Mouse (Mus musculus) layer of hippocampus, adult 2 months (tissue): ENCODE data around the gene Nqo2. TPM values are rescaled to one million over a fixed set of nuclear protein-coding genes. Genes with fewer than 3 reads are reported as not detected.
"Not testable (repeated sequence)": the region's sequence is repeated elsewhere in the genome, so short reads cannot be mapped to it uniquely, and the experiment has no call there.

Source experiments
- DNase-seq, 2 experiments: peaks; one replicate each; pipeline ENCODE4 v3.0.0; 2022; ENCODE audit warnings: low spot score in 2 of 2
- H3K27ac ChIP-seq: fragments of 200-600 bp; 2 replicates; pipeline ENCODE4 v1.8.1; 2022
- H3K4me3 ChIP-seq: fragments of 200-600 bp; 2 replicates; pipeline ENCODE4 v1.8.1; 2022; ENCODE audit warnings: mild to moderate bottlenecking
- CTCF ChIP-seq: fragments of 200-600 bp; conservative IDR thresholded peaks from 2 replicates; pipeline ENCODE4 v1.8.1; 2022; ENCODE audit warnings: antibody characterized with exemption, mild to moderate bottlenecking, moderate library complexity
- long read RNA-seq, 2 experiments: library from polyadenylated mRNA; stranded (forward); transcript quantifications; one replicate each; pipeline ENCODE4 v2.0.0; 2021; ENCODE audit warnings: borderline mapping rate in 2 of 2
- total RNA-seq, 2 experiments: library from RNA; stranded (reverse); gene quantifications; 2 replicates each; pipeline ENCODE4 v1.2.3; 2021

Gene Nqo2
- 1 to 10 TPM; 7.5 to 9.1 TPM for total RNA-seq
- long read RNA-seq, experiment 1, partial matches to known transcripts, result 0 of 6 reads
- long read RNA-seq, experiment 1, other reads (novel, unspliced or antisense), result 2 of 6 reads
- long read RNA-seq, experiment 2, transcript Nqo2-202 (7 exons, 3,842 nt), result major isoform, 6 of 12 reads
- long read RNA-seq, experiment 2, partial matches to known transcripts, result 0 of 12 reads
- long read RNA-seq, experiment 2, other reads (novel, unspliced or antisense), result 3 of 12 reads

GRCm38 (mm10) chr13:33964206-33965046 lies at the start of gene Nqo2:
Gene Nqo2, plus strand, starts transcription at chr13:33964687.
- Histone ChIP-seq H3K4me3 (peak within 1 kb of the TSS; percentile 63), H3K27ac (peak within 1 kb of the TSS; percentile 90)
- peak; percentile 42 to 51 for DNase-seq
- peak; percentile 55 for TF ChIP-seq CTCF

GRCm38 (mm10) chr13:33921041-33921440 lies 43.4 kb upstream of the Nqo2 start:
- Histone ChIP-seq H3K27ac (no peak overlapping the region), H3K4me3 (no peak overlapping the region)
- DNase-seq, result no peak
- TF ChIP-seq CTCF, result no peak

- H3K4me3 ChIP-seq, result no peak overlapping the region
- no peak for DNase-seq
- no peak overlapping the region for H3K27ac ChIP-seq
- no peak for TF ChIP-seq CTCF
Measured at GRCm38 (mm10) chr13:33921699-33922098, 42.8 kb upstream of the Nqo2 start.

GRCm38 (mm10) chr13:33930281-33930680 lies 34.2 kb upstream of the Nqo2 start:
- no peak for DNase-seq
- TF ChIP-seq CTCF, result no peak
- no peak overlapping the region for H3K27ac ChIP-seq
- no peak overlapping the region for H3K4me3 ChIP-seq

GRCm38 (mm10) chr13:33930912-33931311 lies 33.6 kb upstream of the Nqo2 start:
- no peak overlapping the region for H3K4me3 ChIP-seq
- no peak for DNase-seq
- no peak for TF ChIP-seq CTCF
- H3K27ac ChIP-seq, result no peak overlapping the region

GRCm38 (mm10) chr13:33934743-33935142 lies 29.7 kb upstream of the Nqo2 start:
- TF ChIP-seq CTCF, result no peak
- DNase-seq, result no peak
- Histone ChIP-seq H3K27ac (no peak overlapping the region; the same call in 1 of the 2 replicates), H3K4me3 (peak overlapping the region; percentile 82)

GRCm38 (mm10) chr13:33935465-33936181 lies 28.9 kb upstream of the Nqo2 start:
- H3K27ac ChIP-seq, result peak overlapping the region; percentile 93
- no peak for TF ChIP-seq CTCF
- peak overlapping the region; percentile 82 for H3K4me3 ChIP-seq
- peak; percentile 10 to 59 for DNase-seq

- no peak for TF ChIP-seq CTCF
- no peak overlapping the region for H3K27ac ChIP-seq
- no peak for DNase-seq
- no peak overlapping the region for H3K4me3 ChIP-seq
Measured at GRCm38 (mm10) chr13:33937151-33937550, 27.3 kb upstream of the Nqo2 start.

GRCm38 (mm10) chr13:33937587-33937986 lies 26.9 kb upstream of the Nqo2 start:
- not testable (repeated sequence) for DNase-seq, H3K4me3 ChIP-seq, H3K27ac ChIP-seq

- no peak for DNase-seq
- no peak for TF ChIP-seq CTCF
- no peak overlapping the region for H3K27ac ChIP-seq
- H3K4me3 ChIP-seq, result no peak overlapping the region
Measured at GRCm38 (mm10) chr13:33941288-33941808, 23.1 kb upstream of the Nqo2 start.

GRCm38 (mm10) chr13:33942212-33942779 lies 22.2 kb upstream of the Nqo2 start:
- Histone ChIP-seq H3K4me3 (no peak overlapping the region), H3K27ac (no peak overlapping the region)
- peak; percentile 77 for TF ChIP-seq CTCF
- peak in 1 of 2 experiments; percentile 29 for DNase-seq

- Histone ChIP-seq H3K4me3 (no peak overlapping the region), H3K27ac (no peak overlapping the region)
- no peak for TF ChIP-seq CTCF
- no peak for DNase-seq
Measured at GRCm38 (mm10) chr13:33951308-33952074, 13.0 kb upstream of the Nqo2 start.
